Mouse (Mus musculus) hindbrain, embryonic 15.5 days (tissue): ENCODE measurements at regions not wholly inside any gene's neighbourhood (a gene's known extent, or its start where the extent isn't known, plus 50 kb on each side); places are given as distances from the start of the nearest gene placed in this dataset.

Experiments used
- ATAC-seq: fragments of 200-750 bp; cut with Nextera tagmentation; 2 replicates; pipeline ENCODE4 v1.8.0; 2017; ENCODE audit warnings: low read depth, moderate number of reproducible peaks, moderate TSS enrichment; ENCODE audit not compliant: low FRiP score
- H3K27ac ChIP-seq: fragments of 300-500 bp; sonication (generic); replicated peaks from 2 replicates; pipeline ENCODE4 v1.5.1; 2015; ENCODE audit warnings: mild to moderate bottlenecking, inconsistent platforms
- H3K27me3 ChIP-seq: fragments of 300-500 bp; sonication (generic); 2 replicates; pipeline ENCODE4 v1.6.1; 2015; ENCODE audit warnings: control low read depth, inconsistent platforms
- H3K36me3 ChIP-seq: fragments of 300-500 bp; sonication (generic); 2 replicates; pipeline ENCODE4 v1.6.1; 2015; ENCODE audit warnings: control low read depth, inconsistent platforms
- H3K4me1 ChIP-seq: fragments of 300-500 bp; sonication (generic); replicated peaks from 2 replicates; pipeline ENCODE4 v1.6.1; 2015; ENCODE audit warnings: control low read depth, inconsistent platforms
- H3K4me2 ChIP-seq: fragments of 300-500 bp; sonication (generic); 2 replicates; pipeline ENCODE4 v1.6.1; 2015; ENCODE audit warnings: moderate library complexity, mild to moderate bottlenecking, inconsistent platforms
- H3K4me3 ChIP-seq: fragments of 300-500 bp; sonication (generic); 2 replicates; pipeline ENCODE4 v1.5.1; 2015; ENCODE audit warnings: mild to moderate bottlenecking, inconsistent platforms
- H3K9ac ChIP-seq: fragments of 300-500 bp; sonication (generic); 2 replicates; pipeline ENCODE4 v1.6.1; 2015; ENCODE audit warnings: inconsistent platforms
- H3K9me3 ChIP-seq: fragments of 300-500 bp; sonication (generic); 2 replicates; pipeline ENCODE4 v1.6.1; 2016; ENCODE audit warnings: control low read depth, inconsistent platforms
- WGBS: fragments of 180-500 bp; shearing (Covaris S2); methylation state at CpG from one replicate; pipeline ENCODE4 v1.1.7; 2015; 5-methylcytosine and 5-hydroxymethylcytosine counted together

DNA sequence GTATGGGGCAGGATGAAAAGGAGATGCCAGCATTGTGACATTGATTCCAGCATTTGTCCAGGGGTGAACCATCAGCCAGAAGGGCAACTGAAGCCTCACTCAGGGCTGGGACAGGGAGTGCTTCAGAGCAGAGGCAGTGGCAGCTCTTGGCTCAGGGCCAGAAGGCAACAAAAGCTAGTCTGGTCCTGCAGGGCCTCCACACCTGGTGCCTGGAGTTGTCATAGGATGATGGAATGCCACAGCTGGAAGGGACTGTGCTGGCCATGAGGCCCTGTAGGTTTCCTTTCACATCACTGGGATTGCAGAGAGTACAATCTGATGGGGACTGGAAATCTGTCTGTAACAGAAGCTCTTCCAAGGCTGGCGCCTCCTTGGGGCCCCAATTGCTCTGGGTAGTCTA lies 164.9 kb downstream of the Mex3b start:
- Histone ChIP-seq H3K9ac (no peak overlapping the region), H3K27me3 (no peaks in the 10 kb centered on the region), H3K9me3 (no peaks in the 10 kb centered on the region), H3K4me1 (no peaks in the 10 kb centered on the region), H3K36me3 (no peaks in the 10 kb centered on the region), H3K27ac (no peak overlapping the region), H3K4me3 (no peak overlapping the region), H3K4me2 (no peak overlapping the region)
- WGBS: 93% methylated on average over 1 of the region's 1 CpGs
- ATAC-seq: no peak

DNA sequence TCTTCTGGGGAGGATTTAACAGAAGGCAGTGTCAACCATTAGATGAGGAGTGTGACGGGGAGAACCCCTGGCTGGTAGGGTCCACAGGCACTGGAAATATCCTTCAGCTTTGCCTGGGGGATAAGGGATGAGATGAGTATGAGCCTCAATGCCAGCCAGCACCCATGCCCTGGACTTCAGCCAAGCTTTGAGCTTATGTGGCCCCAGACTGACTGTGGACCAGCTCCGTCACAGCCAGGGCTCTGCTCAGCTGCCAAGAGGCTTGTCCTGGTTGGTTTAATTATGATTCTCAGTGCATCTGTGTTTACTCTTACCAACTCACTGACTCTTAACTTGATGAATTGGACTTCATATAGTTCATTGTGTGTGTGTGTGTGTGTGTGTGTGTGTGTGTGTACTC lies 165.8 kb downstream of the Mex3b start:
- 60% methylated on average over 2 of the region's 2 CpGs for WGBS
- H3K4me1 ChIP-seq: no peaks in the 10 kb centered on the region
- H3K9ac ChIP-seq: no peak overlapping the region

DNA sequence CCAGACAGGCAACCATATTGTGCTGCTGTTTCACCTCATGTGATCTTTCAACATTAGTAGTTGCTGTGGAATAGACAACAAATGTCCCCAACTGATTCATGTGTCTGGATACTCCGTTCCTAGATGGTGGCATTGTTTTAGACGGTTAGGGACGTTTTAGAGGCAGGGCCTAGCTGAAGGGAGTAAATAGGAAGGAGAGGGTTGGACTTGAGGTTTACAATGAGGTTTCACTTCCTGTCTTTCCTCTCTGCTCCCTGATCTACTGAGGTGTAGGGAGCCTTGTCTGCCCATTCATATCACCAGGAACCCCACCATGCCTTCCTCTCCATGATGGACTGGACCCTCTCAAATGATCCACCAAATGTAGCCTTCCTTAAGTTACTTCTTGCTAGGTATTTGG lies 168.1 kb downstream of the Mex3b start:
- no peak overlapping the region for H3K4me2 ChIP-seq
- H3K36me3 ChIP-seq: no peaks in the 10 kb centered on the region
- no peak for ATAC-seq
- no peak overlapping the region for H3K27ac ChIP-seq
- H3K9ac ChIP-seq: no peak overlapping the region
- no peaks in the 10 kb centered on the region for H3K27me3 ChIP-seq
- no peaks in the 10 kb centered on the region for H3K9me3 ChIP-seq
- no peaks in the 10 kb centered on the region for H3K4me1 ChIP-seq
- no peak overlapping the region for H3K4me3 ChIP-seq
- 86% methylated on average over 3 of the region's 3 CpGs for WGBS

More for the DNA sequence above, 165.8 kb downstream of the Mex3b start:
- no peak overlapping the region for H3K4me3 ChIP-seq
- H3K27ac ChIP-seq: no peak overlapping the region
- no peaks in the 10 kb centered on the region for H3K9me3 ChIP-seq
- H3K27me3 ChIP-seq: no peaks in the 10 kb centered on the region
- 0 out of 2 replicates have a peak, but pooled peaks have one; percentile 11 for ATAC-seq
- H3K4me2 ChIP-seq: no peak overlapping the region
- H3K36me3 ChIP-seq: no peaks in the 10 kb centered on the region

DNA sequence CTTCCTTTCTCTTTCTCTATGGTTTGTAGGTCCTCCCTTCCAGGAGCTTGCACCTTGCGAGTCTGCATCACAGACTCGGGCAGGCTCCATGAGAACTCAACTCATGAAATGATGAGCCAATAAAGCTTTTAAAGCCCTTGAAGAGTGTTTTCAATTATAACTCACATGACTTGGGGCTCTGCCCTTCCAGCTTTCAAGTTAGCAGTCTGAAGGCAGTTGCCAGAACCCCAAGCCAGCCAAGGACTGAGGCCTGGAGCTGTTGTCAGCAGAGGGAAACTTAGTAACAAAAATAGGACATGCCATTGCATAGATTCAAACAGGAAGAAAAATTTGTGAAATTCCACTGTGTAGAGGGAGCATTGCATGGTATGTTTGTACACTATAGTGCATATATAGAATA lies 169.3 kb downstream of the Mex3b start:
- H3K27me3 ChIP-seq: no peaks in the 10 kb centered on the region
- H3K4me3 ChIP-seq: no peak overlapping the region
- H3K4me2 ChIP-seq: no peak overlapping the region
- WGBS: 57% methylated on average over 2 of the region's 2 CpGs
- no peak for ATAC-seq
- H3K9ac ChIP-seq: no peak overlapping the region
- no peaks in the 10 kb centered on the region for H3K4me1 ChIP-seq
- H3K9me3 ChIP-seq: no peaks in the 10 kb centered on the region
- H3K36me3 ChIP-seq: no peaks in the 10 kb centered on the region
- H3K27ac ChIP-seq: no peak overlapping the region

DNA sequence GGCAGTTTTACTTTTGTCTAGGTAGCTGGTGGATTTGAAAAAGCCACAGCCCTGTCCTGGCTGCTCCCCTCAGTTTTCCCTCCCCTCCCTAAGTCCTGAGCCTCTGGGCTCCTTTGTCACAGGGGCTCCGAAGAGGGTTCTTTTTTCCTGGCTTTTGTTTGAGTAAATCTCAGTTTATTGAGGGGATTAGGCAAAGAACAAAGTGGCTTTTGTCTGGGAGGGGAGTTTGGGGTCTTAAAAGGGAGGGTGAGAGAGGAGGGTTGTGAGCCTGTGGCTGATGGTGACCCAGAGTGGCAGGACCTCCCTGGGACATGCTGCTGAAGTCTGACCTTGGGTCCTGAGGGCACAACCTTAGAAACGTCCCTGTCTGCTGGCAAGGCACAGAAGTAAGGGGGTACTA lies 170.0 kb downstream of the Mex3b start:
- H3K27me3 ChIP-seq: no peaks in the 10 kb centered on the region
- H3K9ac ChIP-seq: no peak overlapping the region
- H3K4me1 ChIP-seq: no peaks in the 10 kb centered on the region
- H3K4me3 ChIP-seq: no peak overlapping the region
- no peaks in the 10 kb centered on the region for H3K9me3 ChIP-seq
- no peak overlapping the region for H3K27ac ChIP-seq
- no peaks in the 10 kb centered on the region for H3K36me3 ChIP-seq
- 0% methylated on average over 2 of the region's 2 CpGs for WGBS
- H3K4me2 ChIP-seq: no peak overlapping the region
- ATAC-seq: no peak

DNA sequence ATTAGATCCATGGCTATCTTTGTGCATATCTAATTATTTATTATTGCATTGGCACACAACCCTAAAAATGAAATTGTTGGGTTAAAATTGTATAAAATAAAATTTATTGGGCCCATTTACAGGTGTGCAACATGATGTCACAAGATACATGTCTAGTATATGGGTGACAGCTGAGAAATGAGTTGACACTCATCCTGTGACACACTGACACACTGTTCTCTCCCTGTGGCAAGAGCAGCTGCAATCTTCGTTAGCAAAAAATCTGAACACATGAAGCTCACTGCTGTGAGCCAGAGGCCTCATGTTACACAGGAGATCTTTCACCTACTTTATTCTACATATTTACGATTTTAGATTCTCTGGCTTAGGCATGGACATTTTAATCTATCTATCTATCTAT lies 170.6 kb downstream of the Mex3b start:
- WGBS: 57% methylated on average over 2 of the region's 2 CpGs
- Histone ChIP-seq H3K4me2 (no peak overlapping the region), H3K27ac (no peak overlapping the region), H3K9me3 (no peaks in the 10 kb centered on the region), H3K4me3 (no peak overlapping the region), H3K36me3 (no peaks in the 10 kb centered on the region), H3K27me3 (no peaks in the 10 kb centered on the region), H3K4me1 (no peaks in the 10 kb centered on the region), H3K9ac (no peak overlapping the region)
- ATAC-seq: no peak

DNA sequence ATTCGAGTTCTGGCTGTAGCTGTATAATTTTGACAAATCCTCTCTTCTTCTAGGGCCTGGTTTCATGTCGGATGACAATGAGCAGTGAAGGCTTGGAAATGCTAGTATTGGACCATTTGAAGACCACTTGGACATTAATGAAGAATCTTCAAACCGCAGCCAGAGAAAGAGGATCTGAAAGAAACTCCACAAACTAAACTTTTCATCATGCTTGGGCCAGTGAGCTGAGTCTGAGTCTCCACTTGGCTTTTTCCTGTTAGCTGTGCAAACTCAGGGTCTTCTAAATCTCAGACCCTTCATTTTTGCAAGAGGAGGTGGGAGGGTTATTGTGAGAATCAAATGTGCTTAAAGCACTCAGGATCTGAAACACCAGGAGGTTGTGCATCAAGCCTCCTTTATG lies 176.6 kb downstream of the Mex3b start:
- Histone ChIP-seq H3K9me3 (no peaks in the 10 kb centered on the region), H3K27me3 (no peaks in the 10 kb centered on the region), H3K4me3 (no peak overlapping the region), H3K4me1 (no peaks in the 10 kb centered on the region), H3K9ac (no peak overlapping the region), H3K27ac (no peak overlapping the region), H3K4me2 (no peak overlapping the region), H3K36me3 (no peaks in the 10 kb centered on the region)
- WGBS: 92% methylated on average over 3 of the region's 3 CpGs
- ATAC-seq: no peak

DNA sequence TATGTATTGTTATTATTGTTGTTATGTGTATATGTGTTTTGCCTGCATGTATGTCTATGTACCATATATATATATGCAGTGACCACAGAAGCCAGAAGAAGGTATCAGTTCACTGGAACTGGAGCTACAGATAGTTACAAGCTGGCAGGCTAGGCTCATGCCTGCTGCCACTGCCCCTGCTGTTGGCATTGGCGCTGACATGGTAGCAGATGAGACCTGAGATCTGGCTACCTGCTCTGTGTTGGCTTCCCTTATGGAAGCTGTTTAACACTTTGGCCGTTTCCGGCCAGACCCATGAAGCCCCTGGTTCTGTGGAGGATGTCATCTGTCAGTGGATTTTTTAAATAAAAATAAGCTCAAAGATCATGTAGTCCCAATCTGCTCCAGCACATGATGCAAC lies 178.1 kb downstream of the Mex3b start:
- Histone ChIP-seq H3K4me2 (no peak overlapping the region), H3K27me3 (no peaks in the 10 kb centered on the region), H3K9ac (no peak overlapping the region), H3K36me3 (no peaks in the 10 kb centered on the region), H3K4me1 (no peaks in the 10 kb centered on the region), H3K4me3 (no peak overlapping the region), H3K27ac (no peak overlapping the region), H3K9me3 (no peaks in the 10 kb centered on the region)
- 91% methylated on average over 3 of the region's 3 CpGs for WGBS
- no peak for ATAC-seq

DNA sequence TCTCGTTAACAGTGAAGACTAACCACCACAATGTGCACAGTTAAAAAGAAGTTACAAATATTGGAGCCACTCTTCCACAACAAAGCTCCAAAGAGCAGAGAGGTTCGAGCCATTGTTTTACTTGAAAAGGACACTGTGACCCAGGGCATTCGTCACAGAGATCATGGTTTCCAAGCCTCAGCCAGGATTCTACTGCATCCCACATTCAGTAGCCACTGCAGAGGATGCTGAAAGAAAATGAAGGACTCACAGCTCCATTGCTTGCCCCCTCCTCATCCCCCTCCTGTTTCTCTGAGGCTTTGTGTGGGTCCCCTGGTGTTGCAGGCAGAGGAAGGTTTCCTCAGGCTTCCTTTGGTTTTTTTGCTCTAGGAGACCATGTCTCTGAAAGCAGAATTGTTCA lies 182.9 kb downstream of the Mex3b start:
- H3K4me1 ChIP-seq: no peaks in the 10 kb centered on the region
- H3K4me2 ChIP-seq: no peak overlapping the region
- no peaks in the 10 kb centered on the region for H3K9me3 ChIP-seq
- no peaks in the 10 kb centered on the region for H3K36me3 ChIP-seq
- 18% methylated on average over 3 of the region's 3 CpGs for WGBS
- H3K27me3 ChIP-seq: no peaks in the 10 kb centered on the region
- no peak overlapping the region for H3K4me3 ChIP-seq
- no peak for ATAC-seq
- no peak overlapping the region for H3K9ac ChIP-seq
- H3K27ac ChIP-seq: no peak overlapping the region

DNA sequence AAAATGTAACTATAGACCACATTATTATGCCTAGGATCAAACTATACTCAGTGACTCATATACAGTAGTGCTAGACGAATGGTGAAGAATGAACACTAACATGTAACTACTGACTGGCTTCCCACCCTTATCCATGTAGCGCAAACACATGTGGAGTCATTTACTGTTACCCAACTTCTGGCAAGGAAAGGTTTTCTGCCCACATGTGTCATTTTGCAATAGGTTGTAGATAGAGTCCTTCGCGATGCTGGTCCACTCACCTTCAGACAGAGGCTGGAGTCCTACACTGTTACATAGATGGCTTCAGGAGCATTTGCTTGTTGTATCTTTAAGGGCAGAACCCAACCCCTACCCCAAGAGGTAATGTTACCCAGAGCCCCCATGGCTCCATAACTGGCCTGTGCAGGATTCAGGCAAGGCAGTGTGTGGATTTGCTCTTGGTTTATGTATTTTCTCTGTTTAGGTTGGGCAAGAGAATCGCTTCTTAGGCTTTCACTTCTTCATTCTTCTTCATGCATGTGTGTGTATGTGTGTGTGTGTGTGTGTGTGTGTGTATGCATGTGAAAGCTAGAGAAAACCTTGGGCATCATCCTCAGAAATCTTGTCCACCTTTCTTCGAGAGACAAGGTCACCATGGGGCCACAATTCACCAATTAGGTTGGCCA lies 183.8 kb downstream of the Mex3b start:
- no peak overlapping the region for H3K9ac ChIP-seq
- no peaks in the 10 kb centered on the region for H3K4me1 ChIP-seq
- H3K9me3 ChIP-seq: no peaks in the 10 kb centered on the region
- no peaks in the 10 kb centered on the region for H3K36me3 ChIP-seq
- H3K4me2 ChIP-seq: no peak overlapping the region
- H3K4me3 ChIP-seq: no peak overlapping the region
- ATAC-seq: no peak
- H3K27ac ChIP-seq: no peak overlapping the region
- no peaks in the 10 kb centered on the region for H3K27me3 ChIP-seq
- 96% methylated on average over 6 of the region's 6 CpGs for WGBS

DNA sequence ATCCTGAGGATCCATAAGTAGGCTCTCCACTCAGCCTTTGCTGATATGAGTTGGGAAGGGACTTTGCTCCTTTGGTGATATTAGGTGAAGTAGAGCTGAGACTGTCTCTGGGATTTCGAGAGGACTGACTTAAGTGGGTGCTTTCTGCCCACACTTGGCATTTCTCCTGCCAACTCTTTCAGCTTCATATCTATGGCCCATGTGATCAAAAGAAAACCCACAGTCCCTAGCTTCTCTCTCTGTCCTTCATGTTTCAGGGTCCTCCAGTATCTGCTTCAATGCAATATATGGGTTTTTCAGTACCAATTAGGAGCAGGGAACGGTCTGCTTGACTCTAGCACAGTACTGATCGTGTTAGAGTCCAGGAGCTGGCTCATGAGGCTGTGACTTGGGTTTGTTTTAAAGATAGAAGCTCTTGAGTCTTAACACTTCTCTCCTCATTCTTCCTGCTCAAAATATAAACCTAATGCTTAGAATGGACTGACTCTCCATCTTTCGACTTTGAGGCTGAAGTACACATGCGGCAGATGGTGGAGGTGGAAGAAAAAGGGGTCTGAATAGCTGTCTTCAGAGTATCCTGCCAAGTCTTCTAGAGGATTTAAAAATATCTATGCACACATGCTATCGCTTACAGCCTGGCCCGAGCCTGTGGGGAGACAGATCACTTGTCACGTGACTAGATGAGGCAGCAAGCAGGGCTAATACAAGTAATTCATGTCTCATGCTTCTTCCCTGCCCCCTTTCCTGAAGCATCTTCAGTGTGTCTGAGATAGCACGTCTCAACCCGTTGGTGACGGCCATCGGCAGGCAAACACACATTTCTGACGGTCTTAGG lies 189.2 kb downstream of the Mex3b start:
- no peak for ATAC-seq
- no peak overlapping the region for H3K9ac ChIP-seq
- no peaks in the 10 kb centered on the region for H3K27me3 ChIP-seq
- no peaks in the 10 kb centered on the region for H3K4me1 ChIP-seq
- H3K4me2 ChIP-seq: no peak overlapping the region
- no peaks in the 10 kb centered on the region for H3K9me3 ChIP-seq
- no peaks in the 10 kb centered on the region for H3K36me3 ChIP-seq
- WGBS: 88% methylated on average over 13 of the region's 13 CpGs
- H3K4me3 ChIP-seq: no peak overlapping the region
- no peak overlapping the region for H3K27ac ChIP-seq

DNA sequence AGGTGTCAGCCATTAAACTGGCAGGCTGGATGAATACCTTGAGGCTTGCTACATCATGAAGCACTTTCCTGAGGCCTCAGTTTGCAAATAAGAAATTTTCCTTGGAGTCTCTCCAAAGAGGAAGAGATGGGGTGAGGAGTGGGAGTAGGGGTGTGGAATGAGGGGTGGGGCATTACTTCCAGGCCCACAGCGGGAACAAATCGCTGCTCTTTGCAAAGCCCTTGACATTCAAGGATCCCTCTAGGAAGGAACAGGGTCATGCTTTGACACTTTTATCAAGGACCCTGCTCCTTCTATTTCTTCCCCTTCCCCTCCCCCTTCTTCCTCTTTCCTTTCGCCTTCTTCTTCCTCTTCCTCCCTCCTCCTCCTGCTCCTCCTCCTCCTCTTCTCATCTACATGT lies 193.2 kb downstream of the Mex3b start:
- 71% methylated on average over 3 of the region's 3 CpGs for WGBS
- H3K4me3 ChIP-seq: no peak overlapping the region
- H3K9ac ChIP-seq: no peak overlapping the region
- no peak for ATAC-seq
- H3K36me3 ChIP-seq: no peaks in the 10 kb centered on the region
- H3K27ac ChIP-seq: no peak overlapping the region
- H3K9me3 ChIP-seq: no peaks in the 10 kb centered on the region
- H3K4me1 ChIP-seq: no peaks in the 10 kb centered on the region
- H3K27me3 ChIP-seq: no peaks in the 10 kb centered on the region
- no peak overlapping the region for H3K4me2 ChIP-seq
